Mouse (Mus musculus) right cerebral cortex, postnatal 25 days (tissue): ENCODE data around the gene Sfrp4.
"Not testable (repeated sequence)": the region's sequence is repeated elsewhere in the genome, so short reads cannot be mapped to it uniquely, and the experiment has no call there.

ENCODE experiments used
- DNase-seq: peaks from one replicate; pipeline ENCODE4 v3.0.0; 2022

The Sfrp4 gene

DNA sequence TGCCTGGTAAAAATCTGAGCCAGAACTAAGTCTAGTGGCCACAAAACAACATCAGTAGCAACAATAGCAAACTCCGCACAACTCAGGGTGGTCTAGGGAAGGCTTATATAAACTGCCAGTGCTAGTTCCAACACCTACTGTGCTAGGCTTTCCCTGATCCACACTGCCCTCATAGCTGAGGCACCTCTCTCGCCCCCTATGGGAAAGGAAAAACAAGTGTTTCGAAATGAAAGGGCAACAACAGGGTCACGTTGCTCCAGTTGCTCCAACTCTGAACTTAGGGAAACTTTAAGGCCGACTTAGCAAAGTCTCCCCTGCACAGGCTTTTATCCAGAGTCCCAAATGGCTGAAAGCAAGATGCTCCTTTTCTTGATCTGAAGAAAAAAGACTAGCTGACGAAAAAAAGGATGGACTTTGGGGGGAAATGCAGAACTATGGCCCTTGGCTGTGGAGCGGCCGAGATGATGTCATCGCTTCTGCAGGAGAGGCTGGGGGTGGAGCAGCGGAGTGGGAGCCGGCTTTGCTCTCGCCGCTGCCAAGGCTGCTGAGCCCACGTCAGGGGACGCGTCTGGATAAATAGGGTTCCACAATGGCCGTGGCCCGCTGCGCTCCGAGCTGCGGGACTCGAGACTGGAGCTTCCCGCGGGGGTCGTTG, at the start of gene Sfrp4:
TSS of gene Sfrp4 (plus strand) at position 532 of the 655 bp plus-strand sequence.
- DNase-seq = peak; percentile 55

DNA sequence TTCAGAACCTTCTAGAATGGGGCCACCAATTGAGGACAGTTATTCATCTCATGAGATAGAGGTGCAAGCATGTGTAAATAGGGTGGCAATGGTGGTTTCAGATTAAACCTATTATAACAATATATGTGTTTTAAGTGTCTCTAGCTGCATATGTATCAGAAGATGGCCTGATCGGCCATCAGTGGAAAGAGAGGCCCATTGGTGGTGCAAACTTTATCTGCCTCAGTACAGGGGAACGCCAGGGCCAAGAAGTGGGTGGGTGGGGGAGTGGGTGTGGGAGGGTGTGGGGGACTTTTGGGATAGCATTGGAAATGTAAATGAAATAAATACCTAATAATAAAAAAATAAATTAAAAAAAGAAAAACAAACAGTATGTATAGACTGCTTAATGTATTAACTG, 48.2 kb upstream of the Sfrp4 start:
- not testable (repeated sequence) for DNase-seq

DNA sequence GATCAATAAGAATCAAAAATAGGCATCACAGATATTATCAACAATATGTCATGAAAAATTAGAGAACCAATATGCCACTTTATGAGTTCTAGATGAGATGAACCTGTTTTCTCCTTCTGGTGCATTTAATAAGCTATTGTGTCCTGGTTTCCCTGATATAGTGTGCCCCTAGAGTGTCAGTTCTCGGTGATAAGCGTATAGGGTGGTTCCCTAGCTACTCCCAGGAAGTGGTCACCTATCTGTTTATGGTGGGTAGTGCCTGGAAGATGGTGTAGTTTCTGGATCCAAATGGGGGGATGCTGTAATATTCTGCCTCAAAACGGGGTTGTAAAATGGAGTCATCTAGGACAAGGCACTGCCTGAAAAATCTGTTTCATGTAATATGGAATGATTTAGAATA, 47.0 kb upstream of the Sfrp4 start:
- DNase-seq = no peak

DNA sequence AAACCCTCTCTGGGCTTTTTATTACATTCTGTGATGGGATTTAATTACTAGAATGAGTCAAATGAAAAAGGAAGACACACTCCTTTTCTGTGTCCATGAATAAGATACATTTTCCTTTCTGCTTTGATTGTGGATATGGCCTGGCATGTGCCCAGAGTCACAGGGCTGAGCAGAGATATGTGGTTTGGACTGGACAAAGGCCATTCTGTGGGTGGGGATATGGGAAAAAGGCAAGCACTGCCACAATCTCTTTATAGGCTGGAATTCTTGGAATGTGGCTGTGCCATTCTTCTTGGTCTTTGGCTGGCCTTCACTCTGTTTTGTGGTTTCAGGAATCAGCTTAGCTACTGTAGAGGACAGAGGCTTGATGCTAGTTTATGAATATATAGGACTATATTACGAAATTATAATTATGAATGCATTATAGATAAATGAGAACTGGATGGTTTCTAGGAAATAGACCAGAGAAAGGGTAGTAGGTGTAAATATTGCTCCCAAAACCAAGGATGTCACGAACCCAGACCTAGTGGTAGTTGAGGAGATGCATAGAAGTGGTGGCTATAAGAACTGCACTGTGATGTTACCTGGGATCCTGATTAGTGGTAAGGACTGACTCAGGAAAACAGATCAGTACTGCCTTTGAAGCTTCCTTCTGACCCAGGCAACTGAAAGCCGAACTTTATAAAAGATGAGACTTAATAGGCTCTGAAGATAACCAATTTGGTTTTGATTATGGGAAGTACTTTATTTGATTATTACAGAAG, 31.7 kb upstream of the Sfrp4 start:
- no peak for DNase-seq

DNA sequence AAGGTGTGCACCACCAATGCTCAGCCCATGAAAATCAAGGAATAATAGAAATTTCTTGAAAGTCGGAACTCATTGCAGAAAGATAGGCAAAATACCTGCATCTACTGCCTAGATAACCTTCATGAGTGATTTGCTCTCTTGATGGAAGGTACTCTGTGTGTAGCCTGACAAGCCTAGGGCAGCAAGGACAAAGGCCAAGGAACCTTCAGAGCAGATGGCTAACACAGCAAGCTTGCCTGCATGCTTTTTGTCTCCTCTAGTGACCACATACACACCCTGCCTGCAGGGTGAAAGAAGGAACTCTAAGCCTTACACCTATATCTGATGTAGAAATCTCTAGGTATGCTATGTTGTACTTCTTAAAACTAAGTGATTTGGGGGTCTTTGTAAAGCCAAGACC, 27.8 kb upstream of the Sfrp4 start:
- DNase-seq = no peak

DNA sequence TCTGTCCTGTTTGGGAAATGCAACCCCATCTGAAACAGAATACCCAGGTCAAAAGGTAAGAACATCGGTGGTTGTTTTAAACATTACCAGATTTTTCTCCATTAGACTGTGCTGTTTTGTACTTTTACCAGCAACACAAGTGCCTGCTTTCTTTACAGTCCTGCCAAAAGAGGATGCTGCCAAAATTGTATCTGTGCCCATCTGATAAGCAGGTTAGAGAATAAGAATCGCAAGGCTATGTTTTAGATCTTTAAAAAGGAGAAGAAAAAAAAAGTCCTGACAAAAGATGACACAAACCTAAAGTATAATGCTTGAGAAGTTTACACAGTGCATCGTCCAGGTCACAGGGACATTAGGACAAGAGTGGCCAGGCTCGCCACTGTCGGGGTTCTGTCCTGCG, 23.7 kb upstream of the Sfrp4 start:
- no peak for DNase-seq

DNA sequence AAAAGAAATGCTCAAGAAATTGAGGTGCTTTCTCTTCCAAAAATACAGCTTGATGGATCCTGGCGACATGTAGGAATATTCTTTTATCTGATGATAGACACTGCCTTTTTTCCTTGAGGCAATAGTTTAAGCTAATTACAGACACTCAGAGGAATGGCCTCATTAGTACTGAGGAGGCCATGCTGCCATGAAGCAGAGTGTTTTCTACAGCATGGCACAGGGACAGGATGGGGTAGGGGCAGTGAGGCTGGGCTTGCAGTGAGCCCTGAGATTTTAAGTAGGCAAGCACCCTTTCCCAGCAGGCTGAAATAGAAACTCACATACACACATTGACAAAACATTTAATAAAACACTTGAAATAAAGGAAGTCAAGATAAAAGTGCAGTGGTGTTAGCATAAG, 20.4 kb upstream of the Sfrp4 start:
- DNase-seq = no peak

DNA sequence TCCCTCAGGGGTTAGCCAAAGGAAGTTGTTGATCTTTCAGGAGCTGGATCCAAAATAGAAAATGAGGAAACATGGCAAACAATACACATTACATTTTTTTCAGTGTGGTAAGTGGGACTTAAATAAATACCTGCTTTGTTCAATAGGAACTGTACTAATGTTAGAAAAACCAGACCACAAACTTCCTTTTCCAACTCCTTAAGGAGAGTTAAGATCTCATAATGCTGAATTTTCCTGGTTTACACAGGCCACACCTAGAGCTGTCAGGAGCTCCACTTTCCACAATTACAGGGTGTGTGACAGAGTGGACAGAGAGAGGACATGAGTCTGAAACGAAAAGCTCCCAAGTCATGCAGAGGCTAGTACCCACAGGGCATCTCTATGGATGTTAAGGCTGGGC, 19.2 kb upstream of the Sfrp4 start:
- DNase-seq = no peak

DNA sequence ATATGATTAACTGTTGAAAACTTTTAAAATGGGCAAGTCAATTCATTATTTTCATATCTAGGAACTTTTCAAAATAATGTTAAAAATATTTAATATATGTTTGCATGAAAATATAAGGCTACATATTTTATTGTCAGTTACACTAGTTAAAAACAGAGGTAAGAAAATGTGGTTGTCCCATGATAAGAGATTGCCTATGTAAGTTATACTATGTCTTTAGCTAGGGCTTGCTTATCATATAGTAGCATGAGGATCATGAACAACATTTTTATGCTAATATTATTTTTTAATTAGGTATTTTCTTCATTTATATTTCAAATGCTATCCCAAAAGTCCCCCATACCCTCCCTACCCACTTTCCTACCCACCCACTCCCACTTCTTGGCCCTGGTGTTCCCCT, 18.0 kb upstream of the Sfrp4 start:
- DNase-seq = no peak

DNA sequence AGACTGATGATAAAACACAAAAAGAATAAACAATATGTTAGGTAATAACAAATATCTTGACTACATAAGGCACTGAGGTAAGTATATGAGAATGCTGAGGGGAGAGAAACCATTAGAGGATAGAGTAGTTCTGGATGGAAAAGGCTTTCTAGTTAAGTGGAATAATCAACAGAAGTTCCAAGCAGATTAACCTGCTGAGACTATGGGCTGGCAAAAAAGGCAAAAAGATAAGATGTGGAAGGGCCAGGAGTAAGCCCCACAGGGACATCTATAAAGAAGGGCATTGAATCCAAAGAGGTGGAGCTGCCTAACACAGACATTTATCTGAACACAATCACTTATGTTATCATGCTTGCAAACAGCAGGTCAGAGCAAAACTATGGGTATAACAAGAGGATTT, 14.8 kb upstream of the Sfrp4 start:
- DNase-seq = no peak

DNA sequence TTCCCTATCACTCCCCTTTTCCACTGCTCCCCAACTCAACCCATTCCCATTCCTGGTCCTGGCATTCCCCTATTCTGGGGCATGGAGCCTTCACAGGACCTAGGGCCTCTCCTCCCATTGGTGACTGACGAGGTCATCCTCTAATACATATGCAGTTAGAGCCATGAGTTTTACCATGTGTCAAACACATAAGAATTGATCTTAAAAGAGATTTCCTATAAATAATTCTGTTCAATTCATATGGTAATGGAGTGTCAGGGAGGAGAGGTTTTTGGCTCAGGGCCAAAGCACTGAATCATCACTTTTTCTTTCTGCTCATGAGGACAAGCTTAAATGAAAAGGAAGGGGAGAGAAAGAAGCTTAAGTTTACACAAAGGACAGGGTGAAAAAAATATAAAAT, 10.6 kb upstream of the Sfrp4 start:
- no peak for DNase-seq

DNA sequence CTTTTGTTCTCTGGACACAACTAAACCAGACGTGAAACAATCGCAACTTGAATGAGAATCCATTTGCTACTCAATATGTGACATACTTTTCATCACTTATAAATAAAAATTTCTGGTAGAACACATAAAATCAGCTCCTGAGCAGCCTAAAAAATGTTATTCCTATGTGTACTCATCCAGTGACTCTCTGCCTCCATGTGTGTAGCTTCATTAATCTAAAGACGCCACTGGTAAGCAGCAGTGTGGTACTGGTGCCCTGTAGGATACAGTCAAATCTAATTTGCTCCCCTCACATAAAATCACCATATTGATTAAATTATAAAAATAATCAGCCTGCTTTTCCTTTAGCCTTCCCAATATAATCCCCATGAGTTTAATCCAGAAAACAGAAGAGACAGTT, 9.9 kb upstream of the Sfrp4 start:
- no peak for DNase-seq

DNA sequence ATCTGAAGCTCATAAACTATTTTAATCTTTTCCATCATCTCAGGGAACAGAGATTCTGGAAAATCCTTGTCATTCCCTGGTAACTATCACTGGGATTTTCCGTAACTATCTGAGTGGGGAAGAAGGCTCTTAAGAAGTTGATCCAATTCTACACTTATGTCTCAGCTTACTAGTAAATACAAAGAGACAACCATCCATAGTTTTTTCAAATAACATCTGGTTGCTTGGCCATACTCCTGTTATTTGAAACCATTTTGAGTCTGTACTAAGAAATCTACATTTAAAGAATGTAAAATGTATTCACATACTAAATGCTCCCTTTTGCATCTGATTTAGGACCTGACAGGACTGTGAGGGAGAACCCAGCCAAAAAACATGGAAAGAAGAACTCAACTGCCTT, 9.5 kb upstream of the Sfrp4 start:
- DNase-seq = no peak

DNA sequence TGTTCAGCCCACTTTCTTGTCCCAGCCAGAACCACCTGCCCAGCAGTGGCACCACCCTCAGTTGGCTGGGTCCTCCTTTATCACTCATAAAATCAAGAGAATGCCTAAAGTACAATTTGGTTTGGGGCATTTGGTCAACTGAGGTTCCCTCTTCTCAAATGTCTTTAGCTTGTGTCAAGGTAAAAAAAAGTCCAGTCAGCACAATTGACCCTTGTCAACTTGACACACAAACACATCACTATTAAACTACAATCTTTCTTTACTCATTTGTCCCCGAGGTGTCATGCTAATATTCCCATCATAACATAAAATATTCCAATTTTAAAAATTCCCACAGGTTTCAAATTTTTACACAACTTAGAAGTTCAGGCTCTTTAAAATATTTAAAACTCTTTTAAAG, 8.6 kb upstream of the Sfrp4 start:
- no peak for DNase-seq

DNA sequence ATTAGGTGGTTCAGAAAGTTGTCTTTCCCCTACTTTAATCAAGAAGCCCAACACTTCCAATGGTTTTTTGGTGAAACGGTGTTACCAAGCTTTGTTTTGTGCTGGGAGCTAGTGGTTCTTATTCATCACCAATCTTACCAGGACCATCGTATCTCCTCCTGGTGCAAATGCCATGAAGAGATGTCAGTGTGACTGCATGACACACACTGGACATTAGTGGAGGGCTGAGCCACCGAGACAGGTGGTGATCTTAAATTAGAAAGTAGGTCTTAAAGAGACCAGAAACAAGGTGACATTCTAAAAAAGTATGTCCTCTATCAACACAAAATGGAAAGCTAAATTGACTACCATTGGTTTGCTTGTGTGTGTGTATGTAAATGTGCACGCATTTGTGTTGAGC, 4.8 kb upstream of the Sfrp4 start:
- no peak for DNase-seq

DNA sequence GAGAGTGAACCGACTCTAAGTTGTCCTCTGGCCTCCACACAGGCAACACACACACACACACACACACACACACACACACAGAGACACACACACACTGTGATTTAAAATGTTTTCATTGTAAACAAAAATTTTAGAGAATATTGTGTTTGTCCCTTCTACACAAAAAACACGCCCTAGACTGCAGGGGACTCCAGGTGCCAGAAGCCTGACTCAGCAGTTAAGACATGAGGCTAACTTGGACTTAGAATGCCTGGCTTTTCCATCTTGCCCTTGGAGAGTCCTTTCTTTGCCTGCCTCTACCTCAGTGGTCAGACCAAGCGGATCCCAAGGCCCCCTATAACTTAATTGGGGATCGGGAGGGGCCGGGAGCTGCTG, 4.1 kb upstream of the Sfrp4 start:
- DNase-seq = no peak

DNA sequence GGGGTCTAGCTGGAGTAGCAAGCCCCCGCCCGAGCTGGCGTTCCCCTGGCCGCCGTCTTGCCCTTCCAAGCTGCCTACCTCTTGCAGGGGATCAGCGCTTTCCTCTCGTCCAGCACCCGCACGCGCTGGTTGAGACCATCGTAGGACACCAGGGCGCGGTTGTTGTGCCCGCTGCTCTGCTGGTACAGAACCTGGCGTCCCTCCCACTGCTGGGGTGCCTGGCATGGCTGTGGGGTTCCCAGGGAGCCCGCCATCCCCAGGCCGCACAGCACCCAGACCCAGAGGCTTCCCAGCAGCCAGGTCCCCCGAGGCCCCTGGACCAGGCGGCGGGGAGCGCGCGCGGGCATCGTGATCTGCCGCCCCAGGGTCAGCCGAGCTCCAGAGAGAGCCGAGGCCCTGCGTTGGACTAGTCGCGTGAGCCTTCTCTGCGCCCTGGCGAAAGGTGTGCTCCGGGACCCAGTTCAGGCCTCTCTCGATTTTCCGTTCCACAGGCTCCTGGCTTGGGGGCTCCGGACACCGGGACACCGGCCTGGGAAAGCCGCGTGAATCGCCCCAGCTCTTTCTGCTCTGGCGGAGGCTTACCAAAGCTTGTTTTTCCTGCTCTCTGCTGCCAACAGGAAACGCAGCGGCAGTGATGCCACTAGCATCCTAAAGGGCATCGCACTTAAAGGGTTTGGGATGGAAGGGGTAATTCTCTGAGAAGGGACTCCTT, 3.5 kb upstream of the Sfrp4 start, which contains the start of gene Epdr1:
TSS of gene Epdr1 (minus strand) at position 712 of the 712 bp plus-strand sequence.
- peak; percentile 73 for DNase-seq

DNA sequence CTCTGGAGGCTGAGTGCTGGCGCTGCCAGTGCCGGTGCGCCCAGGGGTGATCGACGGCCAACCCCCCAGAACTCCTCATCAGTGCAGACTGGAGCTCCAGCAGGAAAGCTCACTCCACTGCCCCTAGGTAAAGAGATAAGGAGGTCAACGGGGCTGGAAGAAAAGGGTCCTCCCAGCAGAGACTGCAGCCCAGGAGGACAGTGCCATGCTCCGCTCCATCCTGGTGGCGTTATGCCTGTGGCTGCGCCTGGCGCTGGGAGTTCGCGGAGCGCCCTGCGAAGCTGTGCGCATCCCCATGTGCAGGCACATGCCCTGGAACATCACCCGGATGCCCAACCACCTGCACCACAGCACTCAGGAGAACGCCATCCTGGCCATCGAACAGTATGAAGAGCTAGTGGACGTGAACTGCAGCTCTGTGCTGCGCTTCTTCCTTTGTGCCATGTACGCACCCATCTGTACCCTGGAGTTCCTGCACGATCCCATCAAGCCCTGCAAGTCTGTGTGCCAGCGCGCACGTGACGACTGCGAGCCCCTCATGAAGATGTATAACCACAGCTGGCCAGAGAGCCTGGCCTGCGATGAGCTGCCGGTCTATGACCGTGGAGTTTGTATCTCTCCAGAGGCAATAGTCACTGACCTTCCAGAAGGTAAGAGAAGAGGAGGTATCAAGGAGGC, 463 bp downstream of the Sfrp4 start:
- no peak for DNase-seq

DNA sequence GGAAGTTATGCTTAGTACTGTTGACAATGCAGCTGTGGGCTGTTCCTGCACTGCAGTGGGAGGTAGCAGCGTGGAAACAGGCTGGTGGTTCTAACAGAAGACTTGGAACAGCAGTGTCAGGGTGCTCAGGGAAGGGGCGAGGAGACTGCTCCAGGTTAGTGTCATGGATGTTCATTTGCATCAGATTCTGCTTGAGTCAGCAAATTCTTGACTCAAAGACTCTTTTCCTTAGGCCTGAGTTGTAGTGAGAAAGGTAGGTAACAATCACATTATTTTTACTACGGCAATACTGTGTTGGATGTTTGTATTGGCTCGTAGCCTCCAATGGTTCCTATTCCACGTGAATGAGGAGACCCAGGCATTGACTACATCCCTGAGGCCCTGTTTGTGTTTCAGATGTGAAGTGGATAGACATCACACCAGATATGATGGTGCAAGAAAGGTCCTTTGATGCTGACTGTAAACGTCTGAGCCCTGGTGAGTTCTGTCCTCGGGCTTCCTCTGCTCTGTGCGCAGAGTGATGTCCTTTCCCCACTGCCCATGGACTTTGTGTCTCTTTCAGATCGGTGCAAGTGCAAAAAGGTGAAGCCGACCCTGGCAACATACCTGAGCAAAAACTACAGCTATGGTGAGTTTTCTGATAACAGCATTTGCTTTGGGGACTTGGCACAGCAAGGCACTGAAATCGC, 1.9 kb downstream of the Sfrp4 start:
- DNase-seq = no peak

DNA sequence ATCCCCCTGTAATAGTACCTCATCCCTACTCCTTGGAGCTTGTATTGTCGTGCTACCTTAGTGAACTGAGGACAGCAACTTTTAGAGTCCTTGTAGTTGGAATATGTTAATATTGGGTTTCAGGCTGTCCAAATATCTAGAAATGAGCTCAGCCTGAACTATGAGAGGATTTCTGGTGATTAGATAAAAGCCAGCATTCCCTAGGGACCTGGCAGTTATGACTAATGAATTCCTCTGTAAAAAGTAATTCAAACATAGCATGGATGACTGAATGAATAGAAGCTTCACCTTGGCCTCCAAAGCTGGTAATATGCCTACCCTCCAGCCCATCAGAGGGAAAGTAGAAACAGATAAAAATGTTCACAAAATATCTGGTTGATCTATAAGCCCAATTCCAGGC, 3.6 kb downstream of the Sfrp4 start:
- no peak for DNase-seq

DNA sequence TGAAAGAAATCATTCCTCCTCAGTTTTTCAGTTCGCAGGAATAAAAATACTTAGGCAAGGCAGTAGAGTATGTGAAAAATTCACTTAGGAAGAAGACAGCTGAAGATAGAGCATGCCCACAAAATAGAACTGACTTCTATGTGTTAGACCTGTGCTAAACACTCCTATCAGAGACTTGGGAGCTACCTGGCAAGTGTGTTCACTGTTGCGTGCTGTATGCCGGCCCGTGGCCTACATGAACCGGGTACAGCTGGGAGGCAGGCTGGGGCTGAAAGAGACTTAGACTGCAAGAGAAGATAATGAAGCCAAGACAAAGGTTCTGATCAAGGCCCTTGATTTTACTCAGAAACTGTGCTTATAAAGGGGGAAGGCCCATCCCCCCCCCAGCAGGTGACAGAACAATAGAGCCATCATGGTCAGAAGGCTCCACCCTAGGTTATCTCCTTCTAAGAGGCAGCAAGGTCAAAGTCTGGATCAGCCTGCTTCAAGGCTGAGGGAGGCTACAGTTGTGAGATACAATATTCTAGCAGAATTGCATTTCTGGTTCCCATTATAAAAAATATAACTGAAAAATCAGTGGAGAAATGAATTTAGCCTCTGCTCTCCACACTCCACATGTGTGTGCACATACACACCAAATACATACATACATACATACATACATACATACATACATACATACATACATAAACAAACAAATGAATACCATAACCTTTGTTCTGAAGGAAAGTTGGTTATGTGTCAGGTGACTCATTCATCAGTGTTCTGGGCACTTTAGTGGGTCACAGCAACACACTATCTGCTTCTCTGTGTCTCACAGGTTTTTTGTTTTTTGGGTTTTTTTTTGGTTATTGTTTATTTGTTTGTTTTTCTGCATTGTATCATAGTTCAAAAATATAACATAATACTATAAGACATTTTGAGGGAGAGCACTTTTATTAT, 8.1 kb downstream of the Sfrp4 start:
- DNase-seq = no peak

DNA sequence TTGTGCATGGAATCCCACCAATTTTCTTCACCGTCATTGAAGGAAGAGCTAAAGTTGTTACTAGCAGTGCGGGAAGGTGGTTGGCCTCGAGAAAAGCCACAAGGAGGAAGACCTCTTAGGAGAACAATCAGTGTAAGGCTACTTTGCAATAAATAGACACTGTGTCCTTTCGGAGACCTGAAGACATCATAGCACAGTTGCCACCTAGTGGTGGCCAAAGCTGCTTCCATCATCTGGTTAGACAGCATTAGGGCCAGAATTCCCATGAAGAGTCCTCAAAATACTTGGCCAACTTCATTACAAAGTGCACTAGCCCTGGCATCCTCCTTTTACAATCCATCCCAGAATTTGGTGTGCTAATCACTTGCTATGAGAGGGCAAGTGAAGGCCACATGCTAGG, 13.2 kb downstream of the Sfrp4 start:
- DNase-seq = no peak
